Mouse (Mus musculus) lung, postnatal 36 days (tissue): ENCODE data around the gene Emx2.

Source experiments
- DNase-seq: peaks from one replicate; pipeline ENCODE4 v3.0.0; 2022; ENCODE audit warnings: mixed read lengths

Emx2 gene

DNA sequence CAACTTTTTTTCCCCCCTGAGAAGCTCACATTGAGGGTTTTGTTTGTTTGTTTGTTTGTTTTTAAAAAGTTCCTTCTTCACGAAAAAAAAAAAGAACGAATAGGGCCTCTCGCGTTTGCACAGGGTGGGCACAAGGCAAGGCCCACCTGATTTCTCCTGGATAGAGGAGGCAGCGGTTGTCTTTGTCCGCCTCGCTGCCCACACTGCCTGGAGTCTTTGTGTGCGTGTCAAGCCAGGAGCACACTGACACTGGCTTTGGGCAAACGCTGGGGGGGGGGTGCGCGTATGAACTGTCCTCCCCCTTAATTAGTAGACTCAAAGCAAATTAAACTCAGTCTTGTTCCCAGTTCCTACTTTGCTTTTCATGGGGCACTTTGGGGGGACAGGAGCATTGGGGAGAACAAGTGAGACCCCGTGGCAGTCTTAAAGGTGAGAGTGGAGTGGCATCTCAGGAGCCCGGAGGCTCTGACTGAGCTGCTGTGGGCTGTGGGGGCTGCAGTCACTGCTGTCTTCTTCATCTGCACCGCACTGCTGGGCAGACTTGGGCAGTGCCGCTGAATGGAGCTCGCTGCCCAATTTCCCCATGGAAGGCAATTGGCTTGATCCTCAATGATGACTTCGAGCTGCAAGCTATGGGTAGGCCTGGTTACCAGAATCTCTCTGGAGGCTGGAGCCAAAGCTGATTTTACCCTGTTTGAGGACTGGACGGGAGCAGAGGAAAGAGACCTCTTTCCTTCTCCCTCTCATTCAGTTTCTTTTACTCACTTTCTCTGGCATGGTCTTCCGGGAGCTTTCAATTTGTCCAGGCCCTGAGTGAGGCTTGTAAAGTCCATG is 4.5 kb downstream of the Emx2 start:
- no peak for DNase-seq

DNA sequence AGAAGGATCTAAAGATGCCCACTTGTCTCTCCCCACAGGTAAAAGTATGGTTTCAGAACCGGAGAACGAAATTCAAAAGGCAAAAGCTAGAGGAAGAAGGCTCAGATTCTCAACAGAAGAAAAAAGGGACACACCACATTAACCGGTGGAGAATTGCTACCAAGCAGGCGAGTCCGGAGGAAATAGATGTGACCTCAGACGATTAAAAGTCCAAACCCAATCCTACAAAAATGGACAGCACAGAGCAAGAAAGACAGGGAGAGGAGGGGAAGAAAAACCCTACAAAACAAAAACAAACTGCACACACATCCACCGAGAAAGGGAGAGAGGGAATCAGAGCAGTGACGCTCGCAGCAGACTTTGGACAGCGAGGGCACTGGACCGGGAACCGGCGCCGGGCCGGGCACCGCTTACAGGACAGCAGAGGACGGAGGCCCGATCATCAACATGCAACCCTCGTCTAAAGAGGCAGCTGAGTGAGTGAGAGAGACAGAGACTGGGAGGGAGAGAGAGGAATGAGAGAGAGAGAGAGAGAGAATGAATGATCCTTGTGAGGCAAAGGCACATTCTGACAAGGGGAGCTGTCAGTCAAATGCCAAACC is 5.8 kb downstream of the Emx2 start:
- DNase-seq = no peak

DNA sequence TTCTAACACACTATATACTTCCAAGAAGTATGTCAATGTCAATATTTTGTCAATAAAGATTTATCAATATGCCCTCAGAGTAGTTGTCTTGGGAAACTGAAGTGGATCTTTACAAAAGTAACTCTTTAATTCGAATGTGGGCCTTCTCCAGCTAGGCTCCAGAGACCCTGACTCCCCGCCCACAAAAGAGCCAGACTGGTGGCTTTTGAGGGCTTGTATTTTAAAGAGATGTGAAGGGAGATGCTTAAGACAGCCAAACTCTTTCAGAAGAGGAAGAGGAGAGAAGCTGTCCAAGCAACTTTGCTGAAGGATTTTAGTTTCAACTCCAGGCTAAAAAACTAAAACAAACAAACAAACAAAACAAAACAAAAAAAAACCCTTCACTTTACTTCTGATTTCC is 7.1 kb downstream of the Emx2 start:
- DNase-seq = no peak

DNA sequence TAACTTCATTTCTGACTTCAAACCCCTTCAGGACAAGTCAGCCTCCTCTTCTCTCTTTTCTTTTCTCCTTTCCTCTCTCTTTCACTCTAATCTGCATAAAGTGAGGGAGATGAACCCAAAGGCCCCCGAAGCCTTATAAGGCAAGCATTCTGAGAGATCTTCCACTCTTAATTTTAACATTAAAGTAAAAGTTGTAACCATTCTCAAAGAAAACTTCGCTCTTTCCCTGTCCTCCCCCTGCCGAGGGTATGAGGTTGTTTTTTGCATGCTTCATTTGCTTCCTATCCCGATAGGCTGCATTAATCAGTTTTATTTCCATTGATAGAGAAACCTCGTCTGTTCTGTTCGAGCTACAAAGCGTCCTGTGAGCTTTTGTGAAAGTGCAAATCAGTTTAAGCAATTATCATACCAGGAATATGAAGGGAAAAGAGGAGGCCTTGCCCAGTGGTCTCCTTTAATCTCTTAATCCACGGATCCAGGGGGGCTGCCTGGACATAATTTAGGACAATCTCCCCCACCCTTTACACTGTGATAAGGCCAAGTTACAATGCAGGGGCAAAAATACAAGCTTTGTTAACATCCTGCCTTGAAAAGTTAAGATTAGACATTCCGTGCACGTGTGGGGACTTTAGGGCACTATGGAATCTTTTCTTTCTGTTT is 7.7 kb downstream of the Emx2 start:
- DNase-seq = no peak

DNA sequence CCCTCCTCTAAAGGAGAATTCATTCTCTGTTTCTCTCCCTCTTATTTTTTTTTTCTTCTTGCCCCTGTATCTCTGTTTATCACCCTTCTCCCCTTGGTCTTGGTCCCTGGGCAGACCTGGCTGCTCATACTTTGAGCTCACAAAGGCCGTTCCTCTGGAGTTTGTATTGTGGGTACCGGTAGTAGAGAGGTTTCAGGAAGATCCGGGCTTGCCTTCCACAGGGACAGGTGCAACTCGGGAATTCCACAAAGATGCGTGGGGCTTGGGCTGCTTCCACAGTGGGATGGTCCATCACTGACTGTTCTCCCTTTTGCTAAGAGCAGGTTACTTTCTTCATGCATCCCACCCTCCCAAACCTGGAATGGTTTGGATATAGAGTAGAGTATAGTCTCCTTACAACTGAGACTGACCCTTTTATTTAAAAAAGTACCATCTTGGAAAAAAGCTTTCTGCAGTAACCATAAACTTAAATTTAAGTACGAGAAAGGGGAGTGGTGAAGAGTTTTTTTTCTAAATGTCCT is 8.3 kb downstream of the Emx2 start:
- no peak for DNase-seq

DNA sequence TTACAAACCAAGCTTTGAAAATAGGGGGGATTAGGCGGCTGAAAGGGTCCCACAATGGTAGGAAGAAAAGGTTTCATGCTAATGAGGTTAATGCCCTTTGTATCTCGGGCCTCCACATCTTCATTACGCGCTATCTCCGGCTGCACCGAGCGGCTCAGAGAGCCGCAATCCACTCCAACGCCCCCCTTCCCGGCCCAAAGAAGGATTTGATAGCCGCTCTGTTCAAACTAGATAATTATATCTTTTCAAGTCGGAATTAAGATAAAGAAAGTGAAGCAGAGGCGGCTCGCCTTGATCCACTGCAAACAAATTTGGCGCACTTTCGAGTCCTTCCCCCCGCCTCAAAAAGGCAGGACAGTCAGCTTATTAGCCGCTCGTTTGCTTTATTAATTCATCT is 8.8 kb downstream of the Emx2 start:
- no peak for DNase-seq

DNA sequence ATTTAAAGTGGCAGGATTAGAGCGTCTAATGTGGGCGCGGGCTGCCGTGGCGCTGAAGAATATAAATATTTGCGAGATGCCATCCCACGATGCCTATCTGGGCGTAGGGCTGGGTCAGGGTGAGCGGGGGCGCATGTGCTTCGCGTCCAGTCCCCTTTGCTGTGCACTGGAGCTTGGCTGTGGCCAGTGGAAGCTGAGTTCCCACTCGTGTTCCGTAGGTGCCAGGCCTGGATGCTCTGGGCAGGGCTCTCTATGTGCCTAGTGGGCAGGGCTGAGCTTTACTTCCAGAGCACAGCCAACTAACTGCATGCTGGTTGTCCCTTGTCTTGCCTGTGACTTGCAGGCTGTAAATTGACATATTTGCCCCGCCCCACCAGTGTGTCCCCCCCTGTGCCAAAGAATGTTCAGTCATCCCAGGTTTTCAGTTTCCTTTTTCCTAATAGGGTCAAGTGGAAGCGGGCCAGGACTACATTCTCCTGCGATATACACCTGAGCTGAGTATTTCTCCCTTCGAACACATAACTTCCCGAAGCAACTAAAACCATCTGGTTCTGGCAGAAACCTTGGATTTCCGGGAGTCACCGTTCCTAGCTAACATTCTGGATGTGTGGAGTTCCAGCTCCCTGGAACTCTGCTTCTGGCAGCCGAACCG is 9.4 kb downstream of the Emx2 start:
- no peak for DNase-seq

DNA sequence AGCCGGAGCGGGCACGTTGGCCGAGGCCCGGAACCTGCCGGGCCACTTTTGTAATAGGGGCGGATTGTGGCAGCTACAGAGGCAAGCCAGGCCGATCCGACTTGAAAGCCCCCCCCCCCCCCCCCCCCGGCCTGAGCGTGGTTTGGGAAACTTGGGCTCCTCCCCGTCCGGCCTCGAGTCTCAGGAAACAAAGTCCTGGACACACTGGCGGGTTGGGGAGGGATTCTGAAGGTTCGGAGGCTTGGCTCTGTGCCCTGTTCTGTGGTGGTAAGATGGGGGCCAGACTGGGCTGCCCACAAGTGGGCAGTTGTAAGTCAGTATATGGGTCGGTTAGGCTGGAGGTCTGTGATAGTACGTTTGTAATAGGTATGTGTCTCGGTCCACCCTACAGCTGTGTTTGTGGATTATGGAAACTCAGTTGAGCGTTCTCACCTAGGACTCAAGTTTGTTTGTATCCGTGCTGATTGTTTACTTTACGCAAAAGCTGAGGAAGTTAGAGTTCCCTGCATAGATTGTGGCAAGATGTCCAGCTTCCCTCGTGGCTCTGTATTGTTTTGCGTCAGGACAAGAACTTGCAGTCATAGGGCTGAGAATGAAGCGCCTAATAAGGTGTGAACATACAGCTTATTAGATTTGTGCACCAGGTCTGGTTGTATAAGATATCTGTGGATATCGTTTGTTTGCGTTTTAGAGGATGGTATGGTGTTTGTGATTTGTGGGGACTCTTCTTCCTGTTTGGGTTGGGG is 10.1 kb downstream of the Emx2 start:
- no peak for DNase-seq

DNA sequence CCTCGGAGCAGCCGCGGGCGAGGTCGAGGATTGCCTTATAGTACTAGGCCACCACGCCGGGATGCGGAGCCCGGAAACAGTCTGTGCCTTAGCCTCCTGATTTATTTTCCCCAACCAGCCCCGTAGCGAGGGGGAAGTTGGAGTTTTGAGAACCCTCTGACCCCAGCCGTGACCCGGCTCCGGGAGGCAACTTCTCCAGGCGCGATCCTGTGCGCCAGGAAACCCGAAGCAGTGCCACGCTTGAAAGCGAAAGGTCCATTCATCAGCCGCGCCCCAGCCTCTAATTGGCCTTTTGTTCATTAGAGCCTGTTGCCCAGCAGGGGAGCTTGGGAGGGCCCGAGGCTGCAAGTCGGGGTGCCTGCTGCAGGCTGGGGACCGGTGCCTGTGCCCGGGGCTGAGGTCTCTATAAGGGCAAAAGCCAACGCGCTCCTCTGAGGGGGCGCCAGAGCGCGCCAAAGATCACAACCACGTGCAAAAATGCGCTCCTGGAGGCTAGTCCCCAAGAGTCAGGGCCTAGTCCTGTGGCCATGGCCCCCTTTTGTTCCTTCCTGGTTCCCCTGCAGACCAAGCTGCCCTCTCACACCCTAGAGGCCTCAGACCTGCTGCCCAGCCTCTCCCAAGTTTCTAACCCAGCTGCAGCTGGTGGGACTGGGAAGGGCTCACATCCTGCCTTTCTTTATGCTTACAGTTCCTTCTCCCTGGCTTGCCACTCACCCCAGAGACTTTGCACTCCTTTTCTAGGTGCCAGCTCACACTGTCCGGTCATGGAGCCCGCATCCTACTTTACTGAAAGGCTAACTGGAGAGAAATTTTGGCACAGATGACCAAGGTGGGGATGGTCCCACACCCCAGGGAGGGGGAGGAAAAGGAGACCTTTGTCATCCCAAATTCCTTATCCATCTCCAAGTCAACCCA is 11.1 kb downstream of the Emx2 start:
- no peak for DNase-seq

DNA sequence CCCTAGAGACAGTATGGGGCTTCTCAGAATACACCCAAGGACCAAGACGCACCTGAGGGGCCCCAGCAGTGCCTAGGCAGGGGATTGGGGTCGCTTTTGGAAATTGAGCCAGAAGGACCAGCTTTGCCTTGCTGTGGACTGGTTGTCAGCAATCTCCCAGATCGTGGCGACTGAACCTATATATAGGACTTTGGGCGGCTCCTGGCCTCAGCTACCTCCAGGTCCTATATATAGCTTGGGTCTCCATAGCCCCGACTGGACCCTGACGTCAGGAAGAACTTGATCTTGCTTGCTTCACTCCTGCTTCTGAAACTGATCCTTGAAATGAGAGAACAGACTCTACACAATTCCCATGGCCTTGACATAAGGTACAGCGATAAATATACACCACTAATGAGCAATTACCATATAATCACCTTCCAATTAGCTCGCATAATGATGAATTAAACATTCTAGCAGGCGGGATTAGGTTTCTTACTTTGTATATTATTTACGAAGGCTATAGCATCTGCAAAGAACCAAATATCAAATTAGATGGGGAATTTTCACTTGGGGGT is 12.0 kb downstream of the Emx2 start:
- DNase-seq = no peak

DNA sequence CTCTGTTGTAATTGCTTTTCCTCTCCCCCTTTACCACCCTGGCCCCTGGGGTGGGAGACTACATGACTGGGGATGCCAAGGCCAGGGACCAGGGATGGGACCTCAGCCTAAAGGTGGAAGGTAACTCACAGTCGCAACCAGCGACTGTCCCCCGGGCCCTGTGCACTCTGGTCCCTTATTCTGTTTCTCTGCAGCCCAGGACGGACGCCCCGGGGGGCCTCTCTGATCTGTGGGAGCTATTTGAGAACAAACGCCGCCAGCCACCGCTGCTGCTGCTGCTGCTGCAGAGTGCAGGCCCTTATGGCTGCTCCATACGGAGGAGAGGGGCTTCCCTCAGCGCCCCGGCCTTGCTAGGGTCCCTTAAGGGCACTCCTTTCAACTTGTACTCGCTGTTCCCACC is 12.7 kb downstream of the Emx2 start:
- DNase-seq = no peak

DNA sequence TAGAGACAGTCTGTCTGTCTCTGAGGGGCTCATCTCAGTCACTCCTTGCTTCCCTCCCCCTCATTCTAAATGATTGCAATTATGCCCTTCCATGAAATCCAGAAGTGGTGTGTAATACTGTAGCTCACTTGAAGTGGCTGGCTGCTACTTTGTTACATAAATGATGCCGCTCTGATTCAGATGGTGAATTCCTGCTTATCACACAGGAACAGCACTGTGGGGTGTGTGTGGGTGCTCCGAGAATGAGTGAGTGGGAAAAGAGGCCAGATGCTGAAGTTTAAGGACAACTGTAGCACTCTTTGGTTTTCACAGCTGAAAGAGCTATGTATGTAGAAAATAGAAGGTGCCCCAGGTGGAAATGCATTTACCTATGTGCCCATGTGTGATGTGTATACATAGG is 14.7 kb downstream of the Emx2 start:
- no peak for DNase-seq

DNA sequence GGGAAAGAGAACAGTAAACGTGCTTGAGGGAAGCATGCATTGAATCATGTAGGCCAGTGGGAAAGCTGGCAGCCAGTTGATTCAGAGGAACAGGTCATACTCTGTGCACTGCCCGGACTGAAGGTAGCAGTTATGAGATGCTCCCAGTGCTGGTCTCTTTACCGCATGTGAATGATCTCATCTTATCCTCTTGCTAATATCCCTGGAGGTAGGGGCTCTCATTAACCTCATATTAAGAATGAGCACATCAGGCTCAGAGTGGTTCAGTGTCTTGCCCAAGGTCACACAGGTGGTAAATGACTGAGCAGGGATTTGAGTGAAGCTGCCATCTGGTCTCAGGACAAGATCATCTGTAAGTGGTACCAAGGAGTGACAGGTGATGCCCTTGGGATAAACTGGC is 21.7 kb downstream of the Emx2 start:
- DNase-seq = no peak

DNA sequence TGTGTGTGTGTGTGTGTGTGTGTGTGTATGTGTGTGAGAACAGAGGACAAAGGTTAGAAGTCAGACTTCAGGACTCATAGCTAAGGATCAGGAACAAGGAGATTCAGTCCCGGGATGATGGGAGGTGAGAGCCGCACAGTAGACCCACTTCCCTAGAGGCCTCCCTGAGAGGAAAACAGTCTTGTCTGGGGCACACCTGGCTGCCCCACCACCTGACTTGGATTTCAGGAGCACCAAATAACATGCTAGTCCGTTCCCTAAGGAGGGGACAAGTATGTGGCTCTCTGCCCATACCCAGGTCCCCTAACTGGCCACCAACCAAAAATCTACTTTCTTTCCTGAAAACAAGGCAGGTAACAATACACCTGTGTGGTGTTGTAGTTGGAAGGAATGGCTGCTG is 22.4 kb downstream of the Emx2 start:
- DNase-seq = no peak

DNA sequence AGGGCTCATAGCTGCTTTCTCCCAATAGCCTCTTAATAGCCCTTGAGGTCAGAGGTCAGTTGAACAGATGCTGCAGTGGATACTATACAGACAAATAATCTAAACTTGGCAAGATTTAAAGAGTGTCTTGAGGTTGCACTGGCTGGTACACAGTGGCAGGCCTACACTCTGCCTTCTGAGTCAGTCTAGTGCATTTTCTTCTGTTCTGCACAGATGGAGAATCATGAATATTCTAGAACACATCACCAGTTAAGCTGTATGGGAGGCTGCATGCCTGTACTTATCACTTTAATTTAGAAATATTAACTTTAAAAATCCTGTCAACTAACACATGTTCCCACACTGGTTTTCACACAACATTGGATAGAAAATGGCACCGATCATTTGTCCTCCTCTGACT is 34.1 kb downstream of the Emx2 start:
- DNase-seq = no peak

DNA sequence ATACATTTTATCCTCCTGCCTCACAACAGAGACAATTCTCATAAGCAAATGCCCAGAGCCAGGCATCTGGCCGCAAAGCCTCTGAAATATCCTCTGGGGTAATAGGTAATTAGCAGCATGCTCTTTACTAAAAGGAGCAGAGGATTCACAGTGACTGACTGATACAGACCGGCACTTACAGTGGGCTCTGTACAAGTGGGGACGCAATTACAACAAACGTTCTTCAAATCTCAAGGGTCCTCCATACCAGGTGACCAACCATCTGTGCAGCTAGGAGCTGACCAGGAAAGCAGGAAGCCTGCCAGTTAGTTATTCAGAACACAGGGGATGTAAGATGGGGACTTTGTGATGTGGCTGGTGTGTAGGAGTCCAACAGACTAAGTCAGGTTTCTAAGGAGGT is 38.7 kb downstream of the Emx2 start:
- no peak for DNase-seq

DNA sequence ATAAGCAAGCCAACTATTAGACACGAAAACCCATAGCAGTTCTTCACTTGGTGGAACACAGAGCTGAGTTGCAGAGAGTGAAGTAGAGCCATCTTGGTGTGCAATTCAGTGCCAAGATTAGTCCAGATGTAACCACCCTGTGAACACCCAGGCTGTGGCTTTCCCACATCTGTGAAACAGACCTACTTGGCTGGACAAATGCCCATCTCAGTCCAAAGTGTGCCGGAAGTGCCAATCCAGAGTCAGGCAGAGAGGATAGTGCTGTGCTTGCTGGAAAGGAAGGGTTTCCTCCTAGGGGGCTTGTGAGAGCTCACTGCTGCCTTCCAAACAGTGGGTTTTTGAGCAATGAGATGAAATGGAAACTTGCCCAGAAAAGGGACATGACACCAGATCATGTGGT is 50.7 kb downstream of the Emx2 start:
- no peak for DNase-seq

DNA sequence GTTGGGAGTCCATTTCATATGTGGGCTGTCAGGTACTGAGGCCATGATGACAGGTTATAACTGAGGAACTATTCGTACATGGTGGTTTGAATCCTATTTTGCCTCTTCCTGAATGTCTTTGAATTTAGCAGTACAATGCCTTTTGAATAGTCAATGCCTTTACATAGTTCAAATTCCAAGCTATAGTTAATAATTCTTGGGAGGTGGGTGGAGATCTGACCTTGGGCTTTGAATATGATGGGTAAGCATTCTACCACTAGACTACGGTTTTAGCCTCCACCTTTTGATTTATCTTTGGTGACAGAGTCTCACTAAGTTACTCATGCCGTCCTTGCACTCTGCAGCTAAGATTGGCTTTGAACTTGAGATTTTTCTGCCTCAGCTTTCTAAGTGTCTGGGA is 55.0 kb downstream of the Emx2 start:
- DNase-seq = no peak
